In genomic region chr11:45154070-45154469, GRCm38 (mm10) we compare ENCODE assay signal across 30 mouse cellular contexts.
DNase-seq lines count a peak whose midpoint lies in the region; ATAC-seq lines count a peak whose summit lies in the region.
"Had no signal": no experiment of that assay in that cellular context is flagged by ENCODE, and none has a peak within 500 bp of the region (broad histone marks: within the 10 kb centered on the region; RNA-seq: fewer than 3 reads in every experiment).

No protein-coding gene starts in this region.

- H3K4me3 ChIP-seq in forebrain, embryonic 14.5 days (ENCODE audit: low read depth, low read length) = no peak overlapping the region
- H3K4me3 ChIP-seq in forebrain, embryonic 10.5 days = no peak overlapping the region
- H3K4me3 ChIP-seq in midbrain, embryonic 14.5 days (replicated peaks; ENCODE audit: low read depth, low read length) = no peak overlapping the region
- no peak overlapping the region for H3K4me3 ChIP-seq in midbrain, embryonic 11.5 days (ENCODE audit: low read depth, low read length)
- no peak overlapping the region for H3K4me3 ChIP-seq in hindbrain, embryonic 12.5 days
- no peak overlapping the region for H3K4me3 ChIP-seq in neural tube, embryonic 13.5 days
- H3K4me3 ChIP-seq: gastrocnemius, adult 2 months; kidney, embryonic 15.5 days; left cerebral cortex, adult 2 months; limb, embryonic 15.5 days; liver, embryonic 13.5 days; stomach, embryonic 15.5 days had no signal

- 82% methylated on average over 6 of the region's 6 CpGs for WGBS in forebrain, embryonic 14.5 days
- 94% methylated on average over 6 of the region's 6 CpGs for WGBS in forebrain, embryonic 10.5 days
- 86% methylated on average over 6 of the region's 6 CpGs for WGBS in midbrain, embryonic 14.5 days
- WGBS in midbrain, embryonic 11.5 days = 92% methylated on average over 6 of the region's 6 CpGs
- WGBS in hindbrain, embryonic 12.5 days = 68% methylated on average over 6 of the region's 6 CpGs
- 62% methylated on average over 6 of the region's 6 CpGs for WGBS in neural tube, embryonic 13.5 days

- H3K27me3 ChIP-seq in forebrain, embryonic 14.5 days (replicated peaks; ENCODE audit: control insufficient read depth, insufficient read depth, low read length) = no peaks in the 10 kb centered on the region
- H3K27me3 ChIP-seq in forebrain, embryonic 10.5 days (ENCODE audit: poor library complexity, severe bottlenecking) = no peaks in the 10 kb centered on the region
- H3K27me3 ChIP-seq in midbrain, embryonic 14.5 days (ENCODE audit: control insufficient read depth, insufficient read depth, low read length) = no peaks in the 10 kb centered on the region
- no peaks in the 10 kb centered on the region for H3K27me3 ChIP-seq in midbrain, embryonic 11.5 days (ENCODE audit: control insufficient read depth, insufficient read depth, low read length)
- no peaks in the 10 kb centered on the region for H3K27me3 ChIP-seq in hindbrain, embryonic 12.5 days
- H3K27me3 ChIP-seq in neural tube, embryonic 13.5 days = no peaks in the 10 kb centered on the region
- H3K27me3 ChIP-seq: kidney, embryonic 15.5 days; limb, embryonic 15.5 days; liver, embryonic 13.5 days; stomach, embryonic 15.5 days had no signal

- H3K9ac ChIP-seq in forebrain, embryonic 14.5 days (ENCODE audit: low read length) = no peak overlapping the region
- H3K9ac ChIP-seq in midbrain, embryonic 14.5 days (replicated peaks; ENCODE audit: low read length) = no peak overlapping the region
- no peak overlapping the region for H3K9ac ChIP-seq in midbrain, embryonic 11.5 days (ENCODE audit: low read length)
- H3K9ac ChIP-seq in hindbrain, embryonic 12.5 days = no peak overlapping the region
- H3K9ac ChIP-seq in neural tube, embryonic 13.5 days = 0 out of 2 replicates have a peak overlapping the region, but pooled peaks have one; percentile 31
- H3K9ac ChIP-seq: kidney, embryonic 15.5 days; limb, embryonic 15.5 days; liver, embryonic 13.5 days; stomach, embryonic 15.5 days had no signal

- H3K36me3 ChIP-seq in forebrain, embryonic 14.5 days (ENCODE audit: control insufficient read depth, insufficient read depth, low read length) = no peaks in the 10 kb centered on the region
- H3K36me3 ChIP-seq in forebrain, embryonic 10.5 days (replicated peaks) = no peaks in the 10 kb centered on the region
- H3K36me3 ChIP-seq in midbrain, embryonic 14.5 days (ENCODE audit: control insufficient read depth, insufficient read depth, low read length) = no peaks in the 10 kb centered on the region
- H3K36me3 ChIP-seq in midbrain, embryonic 11.5 days (ENCODE audit: control insufficient read depth, insufficient read depth, low read length) = no peaks in the 10 kb centered on the region
- H3K36me3 ChIP-seq in hindbrain, embryonic 12.5 days = no peaks in the 10 kb centered on the region
- no peaks in the 10 kb centered on the region for H3K36me3 ChIP-seq in neural tube, embryonic 13.5 days
- H3K36me3 ChIP-seq: G1E; kidney, embryonic 15.5 days; limb, embryonic 15.5 days; liver, embryonic 13.5 days; stomach, embryonic 15.5 days had no signal

- DNase-seq in forebrain, embryonic 14.5 days (ENCODE audit: low spot score) = no peak
- no peak for DNase-seq in forebrain, embryonic 10.5 days (ENCODE audit: extremely low spot score, low spot score)
- no peak for DNase-seq in midbrain, embryonic 14.5 days
- no peak for DNase-seq in midbrain, embryonic 11.5 days (ENCODE audit: low spot score, missing footprints)
- no peak for DNase-seq in kidney, adult 18-20 months
- DNase-seq: adrenal gland, adult 8-10 months; cerebellum, adult 9-10 months; cerebellum, postnatal 36 days; gastrocnemius, adult 2 months; gastrocnemius, postnatal 36 days; heart, adult 18-20 months; heart, postnatal 36 days; kidney, adult 11 months; kidney, postnatal 25 days; liver, embryonic 13.5 days; lung, adult 18-20 months; right cerebral cortex, postnatal 25 days; thymus, postnatal 25 days had no signal

- H3K9me3 ChIP-seq in forebrain, embryonic 14.5 days (replicated peaks; ENCODE audit: control insufficient read depth, low read length) = no peaks in the 10 kb centered on the region
- H3K9me3 ChIP-seq in forebrain, embryonic 10.5 days = no peaks in the 10 kb centered on the region
- no peaks in the 10 kb centered on the region for H3K9me3 ChIP-seq in midbrain, embryonic 14.5 days (ENCODE audit: control insufficient read depth, low read length)
- H3K9me3 ChIP-seq in midbrain, embryonic 11.5 days (ENCODE audit: control insufficient read depth, low read length) = no peaks in the 10 kb centered on the region
- H3K9me3 ChIP-seq in hindbrain, embryonic 12.5 days (replicated peaks) = no peaks in the 10 kb centered on the region
- no peaks in the 10 kb centered on the region for H3K9me3 ChIP-seq in neural tube, embryonic 13.5 days
- H3K9me3 ChIP-seq: G1E; kidney, embryonic 15.5 days; limb, embryonic 15.5 days; liver, embryonic 13.5 days; stomach, embryonic 15.5 days had no signal

- H3K4me2 ChIP-seq in forebrain, embryonic 14.5 days (ENCODE audit: low read length) = no peak overlapping the region
- H3K4me2 ChIP-seq in midbrain, embryonic 14.5 days (ENCODE audit: low read length) = no peak overlapping the region
- H3K4me2 ChIP-seq in midbrain, embryonic 11.5 days = no peak overlapping the region
- no peak overlapping the region for H3K4me2 ChIP-seq in hindbrain, embryonic 12.5 days (replicated peaks)
- peak overlapping the region; percentile 26; the same call in 1 of the 2 replicates for H3K4me2 ChIP-seq in neural tube, embryonic 13.5 days
- H3K4me2 ChIP-seq: heart, embryonic 11.5 days; kidney, embryonic 15.5 days; limb, embryonic 15.5 days; liver, embryonic 13.5 days; stomach, embryonic 15.5 days had no signal

- peak; percentile 12; the same call in 1 of the 2 replicates for ATAC-seq in forebrain, embryonic 14.5 days
- no peak for ATAC-seq in midbrain, embryonic 14.5 days (ENCODE audit: low FRiP score, low TSS enrichment)
- ATAC-seq in midbrain, embryonic 11.5 days (ENCODE audit: low FRiP score) = no peak
- 0 out of 2 replicates have a peak, but pooled peaks have one; percentile 35 for ATAC-seq in hindbrain, embryonic 12.5 days (ENCODE audit: low FRiP score)
- peak; percentile 65 for ATAC-seq in neural tube, embryonic 13.5 days (ENCODE audit: low read depth)
- no peak for ATAC-seq in monocyte, adult 5-6 weeks (replicated peaks; ENCODE audit: insufficient number of reproducible peaks, low FRiP score, low TSS enrichment, poor library complexity, severe bottlenecking)
- ATAC-seq: inflammation-experienced regulatory T-cells, adult 6 months; lung, postnatal 0 days had no signal

- no peak overlapping the region for H3K27ac ChIP-seq in forebrain, embryonic 14.5 days (ENCODE audit: low read depth, low read length)
- H3K27ac ChIP-seq in forebrain, embryonic 10.5 days = no peak overlapping the region
- 0 out of 2 replicates have a peak overlapping the region, but pooled peaks have one; percentile 13 for H3K27ac ChIP-seq in midbrain, embryonic 14.5 days (replicated peaks; ENCODE audit: low read depth, low read length)
- no peak overlapping the region for H3K27ac ChIP-seq in midbrain, embryonic 11.5 days (ENCODE audit: low read depth, low read length)
- H3K27ac ChIP-seq in hindbrain, embryonic 12.5 days = peak overlapping the region; percentile 83
- peak overlapping the region; percentile 81 for H3K27ac ChIP-seq in neural tube, embryonic 13.5 days (replicated peaks)
- H3K27ac ChIP-seq: gastrocnemius, adult 2 months; kidney, embryonic 15.5 days; left cerebral cortex, adult 2 months; limb, embryonic 15.5 days; liver, embryonic 13.5 days; macrophage; stomach, embryonic 15.5 days had no signal

- no peaks in the 10 kb centered on the region; the same call in 1 of the 2 replicates for H3K4me1 ChIP-seq in forebrain, embryonic 14.5 days (ENCODE audit: control insufficient read depth, insufficient read depth, low read length)
- no peaks in the 10 kb centered on the region for H3K4me1 ChIP-seq in forebrain, embryonic 10.5 days
- no peaks in the 10 kb centered on the region for H3K4me1 ChIP-seq in midbrain, embryonic 14.5 days (ENCODE audit: control insufficient read depth, insufficient read depth, low read length)
- no peaks in the 10 kb centered on the region for H3K4me1 ChIP-seq in midbrain, embryonic 11.5 days (ENCODE audit: control insufficient read depth, insufficient read depth, low read length)
- peaks cover 7% of the 10 kb centered on the region; the same call in 1 of the 2 replicates for H3K4me1 ChIP-seq in hindbrain, embryonic 12.5 days
- peaks cover 21% of the 10 kb centered on the region for H3K4me1 ChIP-seq in neural tube, embryonic 13.5 days (replicated peaks)
- H3K4me1 ChIP-seq: liver, embryonic 13.5 days; stomach, embryonic 15.5 days had no signal

Comparison
In these comparisons a context has a peak if more than half of its experiments do, and no peak if none do; other contexts are left out.
1. H3K27ac ChIP-seq: peak in midbrain, embryonic 14.5 days (single experiment), hindbrain, embryonic 12.5 days (single experiment) and neural tube, embryonic 13.5 days (single experiment); none in forebrain, embryonic 14.5 days (single experiment), forebrain, embryonic 10.5 days (single experiment) and midbrain, embryonic 11.5 days (single experiment).
2. ATAC-seq: peak in forebrain, embryonic 14.5 days (single experiment), hindbrain, embryonic 12.5 days (single experiment) and neural tube, embryonic 13.5 days (single experiment); none in midbrain, embryonic 14.5 days (single experiment), midbrain, embryonic 11.5 days (single experiment) and monocyte, adult 5-6 weeks (single experiment).